Mouse (Mus musculus): ENCODE measurements at regions not wholly inside any gene's neighbourhood (a gene's known extent, or its start where the extent isn't known, plus 50 kb on each side); places are given as distances from the start of the nearest gene placed in this dataset.

DNA sequence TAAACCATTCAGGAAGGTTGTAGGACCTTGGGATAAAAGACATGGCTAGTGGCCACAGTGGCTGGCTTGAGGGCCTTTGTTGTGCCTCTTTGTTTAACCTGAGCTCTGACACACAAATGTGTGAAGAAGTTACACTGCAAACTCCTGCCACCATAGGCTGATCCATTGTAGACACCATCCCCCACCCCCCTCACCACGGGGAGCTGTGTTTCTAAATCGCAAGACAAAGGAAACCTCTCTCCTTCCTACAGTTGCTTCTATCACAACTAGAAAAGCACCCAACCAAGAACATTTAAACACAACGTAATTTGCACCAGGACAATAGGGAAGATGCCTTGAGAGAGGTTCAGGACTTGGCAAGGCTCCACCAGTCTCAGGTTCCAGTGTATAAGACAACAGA is 97.1 kb upstream of the Dap start:
- no peak overlapping the region for H3K27ac ChIP-seq
- H3K4me1 ChIP-seq (replicated peaks; ENCODE audit: control insufficient read depth, insufficient read depth, low read length), result no peaks in the 10 kb centered on the region

DNA sequence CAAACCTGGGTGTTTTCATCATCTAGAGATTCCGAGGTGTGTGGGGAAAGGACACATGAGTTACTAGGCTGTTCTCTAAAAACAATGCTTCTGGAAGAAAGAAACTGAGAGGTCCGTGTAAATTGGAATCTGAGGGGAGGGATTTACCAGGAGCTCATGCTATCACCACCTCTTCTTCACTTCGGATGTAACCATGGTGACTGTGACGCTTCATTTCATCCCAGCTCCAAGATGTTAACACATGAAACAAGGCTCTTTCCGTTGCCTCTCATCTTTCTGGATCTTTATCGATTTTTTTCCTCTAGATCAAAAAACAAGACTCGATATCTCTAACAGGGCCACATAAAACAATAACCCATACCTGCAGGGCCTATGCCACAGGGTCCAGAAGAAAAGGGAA is 89.2 kb upstream of the Dap start:
- no peak overlapping the region for H3K27ac ChIP-seq
- ATAC-seq (ENCODE audit: low FRiP score) (no peak), DNase-seq (ENCODE audit: low spot score) (no peak)

More for the DNA sequence above, 97.1 kb upstream of the Dap start:
- no peaks in the 10 kb centered on the region for H3K9me3 ChIP-seq (ENCODE audit: control insufficient read depth, low read length)
- WGBS, result 18% methylated on average over 3 of the region's 3 CpGs
- H3K4me3 ChIP-seq (replicated peaks; ENCODE audit: low read length), result no peak overlapping the region
- no peaks in the 10 kb centered on the region for H3K36me3 ChIP-seq (replicated peaks; ENCODE audit: control insufficient read depth, insufficient read depth)
- H3K4me2 ChIP-seq (replicated peaks), result no peak overlapping the region
- DNase-seq (ENCODE audit: low spot score), result no peak
- H3K27me3 ChIP-seq (ENCODE audit: control insufficient read depth, insufficient read depth, low read length), result no peaks in the 10 kb centered on the region
- no peak for ATAC-seq (ENCODE audit: low FRiP score)
- H3K9ac ChIP-seq, result no peak overlapping the region

DNA sequence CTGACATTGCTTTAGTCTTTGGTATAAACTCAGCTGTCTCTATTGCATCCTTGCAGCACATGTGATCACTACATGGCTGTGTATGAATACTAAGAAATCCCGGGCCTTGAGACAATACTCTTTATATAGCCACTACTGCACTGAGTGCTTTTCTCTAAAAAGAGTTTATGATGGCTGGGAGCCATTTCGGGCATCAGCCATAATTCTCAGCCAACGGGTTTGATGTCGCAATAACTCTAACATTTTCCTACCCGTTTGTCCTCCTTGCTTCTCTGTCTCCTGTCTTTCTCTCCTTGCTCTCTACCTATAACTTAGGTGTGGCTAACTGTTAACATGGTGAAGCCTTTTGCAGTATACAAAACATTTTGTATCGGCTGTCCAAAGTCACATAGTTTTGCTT is 85.5 kb upstream of the Dap start:
- DNase-seq (ENCODE audit: low spot score) (no peak), ATAC-seq (ENCODE audit: low FRiP score) (no peak)
- Histone ChIP-seq H3K4me3 (replicated peaks; ENCODE audit: low read length) (no peak overlapping the region), H3K27me3 (ENCODE audit: control insufficient read depth, insufficient read depth, low read length) (no peaks in the 10 kb centered on the region), H3K4me2 (replicated peaks) (no peak overlapping the region), H3K36me3 (replicated peaks; ENCODE audit: control insufficient read depth, insufficient read depth) (no peaks in the 10 kb centered on the region), H3K27ac (no peak overlapping the region), H3K9ac (no peak overlapping the region), H3K9me3 (ENCODE audit: control insufficient read depth, low read length) (no peaks in the 10 kb centered on the region), H3K4me1 (replicated peaks; ENCODE audit: control insufficient read depth, insufficient read depth, low read length) (no peaks in the 10 kb centered on the region)
- WGBS, result 99% methylated on average over 6 of the region's 6 CpGs

More for the DNA sequence above, 89.2 kb upstream of the Dap start:
- Histone ChIP-seq H3K36me3 (replicated peaks; ENCODE audit: control insufficient read depth, insufficient read depth) (no peaks in the 10 kb centered on the region), H3K4me1 (replicated peaks; ENCODE audit: control insufficient read depth, insufficient read depth, low read length) (no peaks in the 10 kb centered on the region), H3K27me3 (ENCODE audit: control insufficient read depth, insufficient read depth, low read length) (no peaks in the 10 kb centered on the region), H3K4me2 (replicated peaks) (no peak overlapping the region), H3K9me3 (ENCODE audit: control insufficient read depth, low read length) (no peaks in the 10 kb centered on the region), H3K4me3 (replicated peaks; ENCODE audit: low read length) (no peak overlapping the region), H3K9ac (no peak overlapping the region)
- 43% methylated on average over 7 of the region's 7 CpGs for WGBS

DNA sequence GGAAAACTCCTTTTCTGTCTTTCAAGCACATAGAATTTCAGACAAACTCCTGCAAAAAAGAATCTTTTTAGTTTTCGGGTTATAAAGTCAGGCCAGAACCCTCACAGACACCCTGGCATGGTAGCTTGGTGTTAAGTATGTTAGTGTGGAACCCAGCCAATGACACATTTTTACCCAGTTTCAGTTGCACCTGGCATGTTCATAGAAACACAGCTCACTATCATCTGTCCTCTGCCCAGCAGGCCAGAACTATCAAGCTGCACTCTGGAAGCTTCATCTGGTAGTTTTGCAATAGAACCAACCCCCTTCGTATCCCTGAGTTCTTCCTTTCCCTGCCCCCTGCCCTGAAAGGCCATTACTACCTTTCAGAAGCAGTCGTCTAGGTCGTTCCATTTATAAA is 82.4 kb upstream of the Dap start:
- Histone ChIP-seq H3K36me3 (replicated peaks; ENCODE audit: control insufficient read depth, insufficient read depth) (no peaks in the 10 kb centered on the region), H3K4me2 (replicated peaks) (no peak overlapping the region), H3K4me3 (replicated peaks; ENCODE audit: low read length) (no peak overlapping the region), H3K27ac (no peak overlapping the region), H3K9me3 (ENCODE audit: control insufficient read depth, low read length) (no peaks in the 10 kb centered on the region), H3K9ac (no peak overlapping the region), H3K27me3 (ENCODE audit: control insufficient read depth, insufficient read depth, low read length) (no peaks in the 10 kb centered on the region), H3K4me1 (replicated peaks; ENCODE audit: control insufficient read depth, insufficient read depth, low read length) (no peaks in the 10 kb centered on the region)
- no peak for ATAC-seq (ENCODE audit: low FRiP score)
- 79% methylated on average over 4 of the region's 4 CpGs for WGBS
- DNase-seq (ENCODE audit: low spot score), result no peak

DNA sequence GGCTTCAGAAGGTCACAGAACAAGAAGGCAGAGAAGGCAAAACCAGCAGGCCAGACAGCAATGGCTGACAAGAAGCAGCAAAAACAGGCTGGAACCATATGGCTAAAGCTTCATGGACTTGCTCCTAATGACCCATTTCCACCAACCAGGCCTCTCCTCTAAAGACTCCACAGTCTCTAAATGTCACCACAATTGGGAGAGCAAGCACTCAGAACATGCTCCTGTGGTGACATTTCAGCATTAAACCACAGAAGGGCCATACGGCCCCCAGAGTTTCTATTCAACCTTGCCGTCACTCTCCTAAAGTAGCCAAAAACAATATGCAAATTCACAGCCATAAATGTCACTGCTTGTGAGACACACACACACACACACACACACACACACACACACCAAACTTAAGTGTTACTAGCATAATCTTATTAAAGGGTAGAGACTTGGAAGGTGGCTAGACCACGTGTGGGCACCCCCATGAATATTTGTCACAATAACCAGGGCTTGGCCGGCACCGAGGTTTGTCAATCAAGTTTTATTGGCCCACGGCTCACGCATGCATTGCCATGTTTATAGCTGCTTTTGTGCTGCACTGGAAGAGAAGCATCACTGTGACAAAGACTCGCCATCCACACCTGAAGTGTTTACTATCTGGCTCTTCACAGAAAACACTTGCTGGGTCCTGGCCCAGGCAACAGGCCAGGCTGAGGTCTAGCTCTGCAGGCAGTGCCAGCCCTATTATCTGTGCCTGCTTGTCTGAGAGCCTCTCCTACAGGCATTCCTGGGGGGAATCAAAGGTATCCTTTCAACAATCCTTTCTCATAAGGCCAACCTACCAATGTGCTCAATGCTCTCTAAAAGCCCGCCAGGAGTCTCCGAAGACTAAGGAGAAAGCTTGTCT is 75.6 kb upstream of the Dap start:
- H3K27me3 ChIP-seq (ENCODE audit: control insufficient read depth, insufficient read depth, low read length), result no peaks in the 10 kb centered on the region
- WGBS, result 82% methylated on average over 10 of the region's 10 CpGs
- H3K4me1 ChIP-seq (replicated peaks; ENCODE audit: control insufficient read depth, insufficient read depth, low read length), result no peaks in the 10 kb centered on the region; the same call in 1 of the 2 replicates
- H3K27ac ChIP-seq, result no peak overlapping the region
- no peak for DNase-seq (ENCODE audit: low spot score)
- no peak for ATAC-seq (ENCODE audit: low FRiP score)
- no peak overlapping the region for H3K9ac ChIP-seq
- no peak overlapping the region for H3K4me3 ChIP-seq (replicated peaks; ENCODE audit: low read length)
- no peaks in the 10 kb centered on the region for H3K9me3 ChIP-seq (ENCODE audit: control insufficient read depth, low read length)
- no peak overlapping the region for H3K4me2 ChIP-seq (replicated peaks)
- H3K36me3 ChIP-seq (replicated peaks; ENCODE audit: control insufficient read depth, insufficient read depth), result no peaks in the 10 kb centered on the region

DNA sequence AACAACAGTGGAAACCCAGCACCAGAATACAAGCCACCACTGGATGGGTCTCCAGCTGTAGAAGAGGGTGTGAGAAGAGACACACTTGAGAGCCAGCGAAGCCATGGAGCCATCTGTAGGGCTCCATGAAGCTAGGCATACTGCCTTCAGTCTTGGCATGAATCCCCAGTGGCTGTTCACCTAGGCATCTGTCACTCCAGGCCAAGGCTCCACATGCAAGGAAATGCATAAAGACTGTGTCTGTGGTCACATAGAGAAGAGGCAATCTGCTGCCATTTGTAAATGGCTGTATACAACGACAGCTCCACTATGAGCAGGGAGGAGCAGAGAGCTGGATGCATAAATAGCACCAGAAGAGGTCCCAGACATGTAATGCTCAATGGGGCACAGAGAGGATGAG is 74.3 kb upstream of the Dap start:
- ATAC-seq (ENCODE audit: low FRiP score) (no peak), DNase-seq (ENCODE audit: low spot score) (no peak)
- no peaks in the 10 kb centered on the region for H3K36me3 ChIP-seq (replicated peaks; ENCODE audit: control insufficient read depth, insufficient read depth)
- no peak overlapping the region for H3K9ac ChIP-seq
- 80% methylated on average over 2 of the region's 2 CpGs for WGBS
- no peak overlapping the region for H3K4me2 ChIP-seq (replicated peaks)
- H3K27me3 ChIP-seq (ENCODE audit: control insufficient read depth, insufficient read depth, low read length), result no peaks in the 10 kb centered on the region
- H3K4me1 ChIP-seq (replicated peaks; ENCODE audit: control insufficient read depth, insufficient read depth, low read length), result no peaks in the 10 kb centered on the region; the same call in 1 of the 2 replicates
- H3K9me3 ChIP-seq (ENCODE audit: control insufficient read depth, low read length), result no peaks in the 10 kb centered on the region
- no peak overlapping the region for H3K27ac ChIP-seq
- H3K4me3 ChIP-seq (replicated peaks; ENCODE audit: low read length), result no peak overlapping the region

DNA sequence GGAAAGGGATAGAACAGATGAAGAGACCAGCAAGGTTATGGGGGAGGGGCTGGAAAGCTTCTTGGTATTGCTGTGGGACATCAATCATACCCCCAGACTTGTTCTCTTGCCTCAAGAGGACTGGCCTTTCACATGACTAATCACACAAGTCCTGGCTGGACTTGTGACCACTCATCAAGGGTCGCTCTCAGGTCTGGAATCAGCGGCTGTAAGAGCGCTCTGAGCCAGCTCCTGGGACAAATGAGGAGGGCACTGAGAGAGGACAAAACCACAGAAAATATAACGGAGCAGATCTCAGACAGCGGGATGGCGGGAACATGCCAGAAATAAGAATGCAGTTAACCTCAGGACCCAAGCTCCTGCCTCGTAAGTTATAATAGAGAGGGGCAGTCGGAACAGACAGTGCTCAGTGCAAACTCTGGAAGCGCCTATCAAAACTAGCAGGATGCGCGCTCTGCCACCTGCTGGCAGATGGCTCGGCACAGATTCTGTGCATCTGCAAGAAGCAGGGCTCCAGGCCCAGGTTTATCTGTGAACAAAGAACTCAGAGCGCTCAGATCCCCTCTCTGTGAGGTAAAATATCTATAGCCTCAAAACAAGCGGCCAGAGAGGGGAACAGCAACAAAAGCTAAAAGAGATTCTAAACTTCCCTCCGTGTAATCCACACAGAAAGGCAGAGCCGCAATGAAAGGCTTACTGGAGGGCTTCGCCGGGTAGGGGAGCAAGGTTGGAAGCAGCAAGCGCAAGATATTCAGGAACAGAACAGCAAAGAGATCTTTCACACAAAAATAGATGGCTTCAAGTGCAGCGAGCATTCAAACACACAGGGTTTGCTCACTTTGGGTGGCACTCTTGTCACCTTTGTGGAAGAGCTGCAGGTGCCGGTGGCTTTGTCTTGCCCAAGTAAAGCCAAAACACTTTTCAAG is 73.3 kb upstream of the Dap start:
- no peaks in the 10 kb centered on the region for H3K27me3 ChIP-seq (ENCODE audit: control insufficient read depth, insufficient read depth, low read length)
- peak overlapping the region; percentile 31 for H3K4me2 ChIP-seq (replicated peaks)
- no peak overlapping the region for H3K27ac ChIP-seq
- H3K4me3 ChIP-seq (replicated peaks; ENCODE audit: low read length), result no peak overlapping the region
- 39% methylated on average over 21 of the region's 21 CpGs for WGBS
- H3K9ac ChIP-seq, result no peak overlapping the region
- H3K4me1 ChIP-seq (replicated peaks; ENCODE audit: control insufficient read depth, insufficient read depth, low read length), result no peaks in the 10 kb centered on the region; the same call in 1 of the 2 replicates
- no peaks in the 10 kb centered on the region for H3K36me3 ChIP-seq (replicated peaks; ENCODE audit: control insufficient read depth, insufficient read depth)
- ATAC-seq (ENCODE audit: low FRiP score), result peak; percentile 90
- H3K9me3 ChIP-seq (ENCODE audit: control insufficient read depth, low read length), result no peaks in the 10 kb centered on the region
- DNase-seq (ENCODE audit: low spot score), result peak; percentile 85

DNA sequence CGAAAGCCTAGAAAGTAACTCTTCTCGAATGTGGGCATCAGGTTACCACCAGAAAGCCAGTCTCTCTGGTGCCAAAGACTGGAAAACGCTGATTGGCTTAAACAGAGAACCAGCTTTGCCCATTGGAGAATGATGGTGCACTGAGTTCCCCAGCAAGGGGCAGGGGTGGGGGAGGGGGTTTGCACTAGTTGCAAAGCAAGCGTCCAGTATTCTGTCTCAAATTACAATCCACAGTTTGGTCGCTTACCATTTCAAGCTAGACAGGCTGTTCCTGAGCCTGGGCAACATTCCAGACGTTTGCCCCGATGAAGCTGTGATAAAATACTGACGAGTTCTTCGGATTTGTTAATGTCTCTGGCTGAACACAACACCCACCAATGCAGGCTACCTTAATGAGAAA is 69.0 kb upstream of the Dap start:
- H3K9me3 ChIP-seq (ENCODE audit: control insufficient read depth, low read length), result no peaks in the 10 kb centered on the region
- no peaks in the 10 kb centered on the region for H3K36me3 ChIP-seq (replicated peaks; ENCODE audit: control insufficient read depth, insufficient read depth)
- no peaks in the 10 kb centered on the region; the same call in 1 of the 2 replicates for H3K4me1 ChIP-seq (replicated peaks; ENCODE audit: control insufficient read depth, insufficient read depth, low read length)
- H3K27me3 ChIP-seq (ENCODE audit: control insufficient read depth, insufficient read depth, low read length), result no peaks in the 10 kb centered on the region
- H3K27ac ChIP-seq, result no peak overlapping the region
- H3K4me2 ChIP-seq (replicated peaks), result no peak overlapping the region
- DNase-seq (ENCODE audit: low spot score), result no peak
- H3K4me3 ChIP-seq (replicated peaks; ENCODE audit: low read length), result no peak overlapping the region
- ATAC-seq (ENCODE audit: low FRiP score), result no peak
- no peak overlapping the region for H3K9ac ChIP-seq
- 69% methylated on average over 9 of the region's 9 CpGs for whole genome bisulfite sequencing

DNA sequence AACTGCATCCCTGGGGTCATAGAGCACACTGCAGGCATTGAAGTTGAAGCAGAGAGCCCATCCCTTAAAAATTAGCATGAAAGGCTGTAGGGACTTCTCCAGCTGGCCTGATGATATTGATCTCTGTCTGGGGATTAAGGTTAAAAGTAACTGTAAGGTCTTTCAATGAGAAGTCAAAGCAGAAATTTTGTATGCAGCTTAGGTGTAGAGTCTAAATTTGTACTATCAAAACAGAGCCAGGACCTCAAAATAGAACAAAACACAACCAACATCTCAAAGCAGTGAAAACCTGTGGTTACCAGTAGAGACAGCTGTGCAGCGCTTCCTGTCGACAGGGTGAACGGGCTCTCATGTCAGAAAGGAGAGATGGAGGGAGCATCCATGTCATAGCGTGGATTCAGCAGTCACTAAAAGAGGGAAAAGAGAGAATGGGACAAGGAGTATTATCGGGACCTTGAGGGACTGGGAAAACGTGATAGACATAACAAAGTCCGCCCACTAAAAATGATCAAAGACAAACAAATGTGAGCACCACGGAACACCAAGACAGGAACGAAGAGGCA is 57.5 kb upstream of the Dap start:
- DNase-seq (ENCODE audit: low spot score) (no peak), ATAC-seq (ENCODE audit: low FRiP score) (no peak)
- Histone ChIP-seq H3K27ac (no peak overlapping the region), H3K27me3 (ENCODE audit: control insufficient read depth, insufficient read depth, low read length) (no peaks in the 10 kb centered on the region), H3K9ac (no peak overlapping the region), H3K4me3 (replicated peaks; ENCODE audit: low read length) (no peak overlapping the region), H3K4me2 (replicated peaks) (no peak overlapping the region), H3K4me1 (replicated peaks; ENCODE audit: control insufficient read depth, insufficient read depth, low read length) (no peaks in the 10 kb centered on the region), H3K9me3 (ENCODE audit: control insufficient read depth, low read length) (no peaks in the 10 kb centered on the region), H3K36me3 (replicated peaks; ENCODE audit: control insufficient read depth, insufficient read depth) (no peaks in the 10 kb centered on the region)
- 86% methylated on average over 9 of the region's 9 CpGs for WGBS
